In genomic region chr2:85049277-85049676, GRCm38 (mm10) we compare ENCODE assay signal across 8 mouse cellular contexts. TPM values are rescaled to one million over a fixed set of nuclear protein-coding genes. Genes with fewer than 3 reads are reported as not detected.
A peak's percentile ranks its signal among the peaks of the same experiment; 100 is the strongest.
DNase-seq lines count a peak whose midpoint lies in the region; ATAC-seq and TF ChIP-seq lines count a peak whose summit lies in the region.

No protein-coding gene starts in this region.

- H3K27ac ChIP-seq in gastrocnemius, adult 2 months = peak overlapping the region; percentile 94
- H3K27ac ChIP-seq in heart, embryonic 15.5 days = peak overlapping the region; percentile 95

- peak overlapping the region; percentile 84 for H3K4me3 ChIP-seq in gastrocnemius, adult 2 months
- H3K4me3 ChIP-seq in heart, embryonic 15.5 days = peak overlapping the region; percentile 92

- WGBS in heart, embryonic 15.5 days = 74% methylated on average over 4 of the region's 4 CpGs

- DNase-seq in gastrocnemius, adult 2 months = peak; percentile 43
- DNase-seq in gastrocnemius, postnatal 36 days = no peak
- peak; percentile 24 for DNase-seq in brain, adult 2 months (ENCODE audit: low read depth, low spot score)
- DNase-seq in lung, postnatal 10 days = peak; percentile 63
- no peak for DNase-seq in frontal cortex, postnatal 25 days (ENCODE audit: low spot score in 2 of 2)
- DNase-seq in ovary, adult 18-20 months (ENCODE audit: low spot score) = no peak

- peaks cover 29% of the 10 kb centered on the region for H3K36me3 ChIP-seq in heart, embryonic 15.5 days

- no peak for ATAC-seq in heart, embryonic 15.5 days (replicated peaks; ENCODE audit: insufficient number of reproducible peaks, insufficient read depth, low FRiP score, low read depth)
- no peak for ATAC-seq in inflammation-experienced regulatory T-cells, adult 6 months

- peak overlapping the region; percentile 80 for H3K4me2 ChIP-seq in heart, embryonic 15.5 days

- no peak for TF ChIP-seq CTCF in gastrocnemius, adult 2 months (IDR thresholded peaks at IDR 0.05)

- no peaks in the 10 kb centered on the region for H3K27me3 ChIP-seq in heart, embryonic 15.5 days

- intact Hi-C loops in gastrocnemius, adult 2 months (cut with DNase I) = no loop called here
- intact Hi-C loops in gastrocnemius, postnatal 36 days (cut with DNase I) = loop anchor here (10.0 kb wide), 1 partner anchor 224 kb away; the partner anchor contains the start of genes Smtnl1 and Timm10

- H3K9me3 ChIP-seq in heart, embryonic 15.5 days (replicated peaks) = no peaks in the 10 kb centered on the region

- peak overlapping the region; percentile 79; the same call in 1 of the 2 replicates for H3K9ac ChIP-seq in heart, embryonic 15.5 days

- H3K4me1 ChIP-seq in heart, embryonic 15.5 days (replicated peaks) = peaks cover 44% of the 10 kb centered on the region

RNA-seq across cellular contexts. Expression of gene Tnks1bp1, which starts 1.5 kb away (rescaled TPM):
- 10 to 100 TPM; 23.3 to 29.7 TPM for total RNA-seq in gastrocnemius, adult 2 months (2021)
- 10 to 100 TPM; 27.2 to 29.6 TPM for total RNA-seq in gastrocnemius, postnatal 36 days (2021)
- 23.9 and 31.7 TPM in 2 replicates for polyA plus RNA-seq in heart, embryonic 15.5 days (2015; fragmentation: Nextera tagmentation; extraction: Ambion mirVana)
- polyA plus RNA-seq in inflammation-experienced regulatory T-cells, adult 6 months (2017; shearing (Covaris generic)) = 1 to 10 TPM; 4.9 to 6.6 (median 5.0) TPM

RNA-seq across cellular contexts. Expression of gene P2rx3, which starts 12.0 kb away (rescaled TPM):
- under 1 TPM; 0.36 to 0.59 TPM for total RNA-seq in gastrocnemius, adult 2 months (2021)
- under 1 TPM; 0.57 to 0.69 TPM for total RNA-seq in gastrocnemius, postnatal 36 days (2021)
- polyA plus RNA-seq in heart, embryonic 15.5 days (2015; fragmentation: Nextera tagmentation; extraction: Ambion mirVana) = 0.33 and 0.68 TPM in 2 replicates
- polyA plus RNA-seq in inflammation-experienced regulatory T-cells, adult 6 months (2017; shearing (Covaris generic)) = 1 to 10 TPM in 1 of 3 experiments, not detected in 2; 1.3 TPM

RNA-seq across cellular contexts. Expression of gene Ssrp1, which starts 12.2 kb away (rescaled TPM):
- 10 to 100 TPM; 28.5 to 30.8 TPM for total RNA-seq in gastrocnemius, adult 2 months (2021)
- 10 to 100 TPM; 24.4 to 28.3 TPM for total RNA-seq in gastrocnemius, postnatal 36 days (2021)
- polyA plus RNA-seq in heart, embryonic 15.5 days (2015; fragmentation: Nextera tagmentation; extraction: Ambion mirVana) = 104 and 141 TPM in 2 replicates
- 100 to 1,000 TPM; 151 to 189 (median 155) TPM for polyA plus RNA-seq in inflammation-experienced regulatory T-cells, adult 6 months (2017; shearing (Covaris generic))

Comparison
In these comparisons a context has a peak if more than half of its experiments do, and no peak if none do; other contexts are left out.
1. DNase-seq: peak in gastrocnemius, adult 2 months (single experiment), brain, adult 2 months (single experiment) and lung, postnatal 10 days (single experiment); none in gastrocnemius, postnatal 36 days (0 of 2), frontal cortex, postnatal 25 days (0 of 2) and ovary, adult 18-20 months (single experiment).